In genomic region chr9:70867381-70867780, GRCm38 (mm10) we compare ENCODE assay signal across 30 mouse cellular contexts.
"Had no signal": no experiment of that assay in that cellular context is flagged by ENCODE, and none has a peak within 500 bp of the region (broad histone marks: within the 10 kb centered on the region; RNA-seq: fewer than 3 reads in every experiment).

No protein-coding gene starts in this region.

- H3K4me3 ChIP-seq: limb, embryonic 10.5 days; limb, embryonic 12.5 days; limb, embryonic 13.5 days; limb, embryonic 15.5 days; liver, embryonic 12.5 days; liver, embryonic 13.5 days; liver, embryonic 15.5 days; lung, embryonic 15.5 days; megakaryocyte, embryonic 14.5 days; midbrain, embryonic 10.5 days; midbrain, embryonic 12.5 days; midbrain, embryonic 13.5 days; midbrain, embryonic 15.5 days; myocyte; neural tube, embryonic 12.5 days had no signal

- ATAC-seq: liver, embryonic 12.5 days; liver, postnatal 0 days; lung, postnatal 0 days; midbrain, embryonic 13.5 days; midbrain, embryonic 15.5 days; midbrain, embryonic 16.5 days had no signal

- H3K27ac ChIP-seq: limb, embryonic 10.5 days; limb, embryonic 12.5 days; limb, embryonic 13.5 days; limb, embryonic 15.5 days; liver, embryonic 12.5 days; liver, embryonic 13.5 days; liver, embryonic 14.5 days; liver, embryonic 15.5 days; lung, embryonic 15.5 days; macrophage; midbrain, embryonic 10.5 days; midbrain, embryonic 12.5 days; midbrain, embryonic 13.5 days; midbrain, embryonic 15.5 days; neural tube, embryonic 12.5 days had no signal

- DNase-seq: left cerebral cortex, postnatal 4 days; liver; liver, embryonic 13.5 days; liver, postnatal 0 days; lung, adult 18-20 months; lung, adult 2 months; lung, embryonic 14.5 days; lung, postnatal 10 days; lung, postnatal 14 days; lung, postnatal 36 days; lung, postnatal 4 days; midbrain, embryonic 14.5 days had no signal
